Mouse (Mus musculus): ENCODE measurements at regions not wholly inside any gene's neighbourhood (a gene's known extent, or its start where the extent isn't known, plus 50 kb on each side); places are given as distances from the start of the nearest gene placed in this dataset.

GRCm38 (mm10) chr2:133208498-133208897 is 262.8 kb upstream of the Fermt1 start:
- intact Hi-C loops (cut with DNase I): no loop called here
- DNase-seq: no peak

GRCm38 (mm10) chr2:133221762-133222556 is 276.3 kb upstream of the Fermt1 start:
- no peak for DNase-seq
- intact Hi-C loops (cut with DNase I): no loop called here

GRCm38 (mm10) chr2:133235175-133235920 is 289.6 kb upstream of the Fermt1 start:
- intact Hi-C loops (cut with DNase I): no loop called here

GRCm38 (mm10) chr2:133252131-133252530 is 299.8 kb upstream of the Bmp2 start:
- no peak for DNase-seq
- intact Hi-C loops (cut with DNase I): no loop called here

More at GRCm38 (mm10) chr2:133235175-133235920, 289.6 kb upstream of the Fermt1 start:
- peak in 1 of 2 experiments; percentile 0 for DNase-seq

GRCm38 (mm10) chr2:133274424-133274823 is 277.5 kb upstream of the Bmp2 start:
- intact Hi-C loops (cut with DNase I): no loop called here

GRCm38 (mm10) chr2:133278546-133278945 is 273.4 kb upstream of the Bmp2 start:
- DNase-seq: no peak
- intact Hi-C loops (cut with DNase I): no loop called here

More at GRCm38 (mm10) chr2:133274424-133274823, 277.5 kb upstream of the Bmp2 start:
- DNase-seq: no peak

- DNase-seq: no peak
- intact Hi-C loops (cut with DNase I): no loop called here
Observed at GRCm38 (mm10) chr2:133279275-133279674, 272.7 kb upstream of the Bmp2 start.

GRCm38 (mm10) chr2:133282692-133283091 is 269.3 kb upstream of the Bmp2 start:
- intact Hi-C loops (cut with DNase I): no loop called here
- DNase-seq: no peak

GRCm38 (mm10) chr2:133283709-133284108 is 268.2 kb upstream of the Bmp2 start:
- intact Hi-C loops (cut with DNase I): no loop called here
- DNase-seq: no peak

- no peak for DNase-seq
- intact Hi-C loops (cut with DNase I): no loop called here
Observed at GRCm38 (mm10) chr2:133294136-133294535, 257.8 kb upstream of the Bmp2 start.

- intact Hi-C loops (cut with DNase I): no loop called here
Observed at GRCm38 (mm10) chr2:133305936-133306335, 246.0 kb upstream of the Bmp2 start.

GRCm38 (mm10) chr2:133311001-133311400 is 241.0 kb upstream of the Bmp2 start:
- DNase-seq: no peak
- intact Hi-C loops (cut with DNase I): no loop called here

More at GRCm38 (mm10) chr2:133305936-133306335, 246.0 kb upstream of the Bmp2 start:
- DNase-seq: peak; percentile 45 to 47

GRCm38 (mm10) chr2:133326290-133327050 is 225.5 kb upstream of the Bmp2 start:
- DNase-seq: no peak
- intact Hi-C loops (cut with DNase I): no loop called here

- peak in 1 of 2 experiments; percentile 3 for DNase-seq
- intact Hi-C loops (cut with DNase I): no loop called here
Observed at GRCm38 (mm10) chr2:133327653-133328052, 224.3 kb upstream of the Bmp2 start.

GRCm38 (mm10) chr2:133336177-133336901 is 215.6 kb upstream of the Bmp2 start:
- intact Hi-C loops (cut with DNase I): no loop called here
- peak in 1 of 2 experiments; percentile 13 for DNase-seq

GRCm38 (mm10) chr2:133338150-133338549 is 213.8 kb upstream of the Bmp2 start:
- intact Hi-C loops (cut with DNase I): no loop called here
- no peak for DNase-seq

GRCm38 (mm10) chr2:133341352-133341751 is 210.6 kb upstream of the Bmp2 start:
- intact Hi-C loops (cut with DNase I): no loop called here
- DNase-seq: no peak

GRCm38 (mm10) chr2:133345964-133346788 is 205.8 kb upstream of the Bmp2 start:
- intact Hi-C loops (cut with DNase I): no loop called here
- peak in 1 of 2 experiments; percentile 5 for DNase-seq

GRCm38 (mm10) chr2:133346789-133347424 is 205.1 kb upstream of the Bmp2 start:
- intact Hi-C loops (cut with DNase I): no loop called here
- peak in 1 of 2 experiments; percentile 5 for DNase-seq
